Mouse (Mus musculus) cerebellum, postnatal 14 days (tissue): ENCODE results near the gene Gkn1.

ENCODE experiments used
- DNase-seq, 2 experiments: peaks; one replicate each; pipeline ENCODE4 v3.0.0; 2021; ENCODE audit warnings: mixed read lengths in 2 of 2

Gkn1 gene

DNA sequence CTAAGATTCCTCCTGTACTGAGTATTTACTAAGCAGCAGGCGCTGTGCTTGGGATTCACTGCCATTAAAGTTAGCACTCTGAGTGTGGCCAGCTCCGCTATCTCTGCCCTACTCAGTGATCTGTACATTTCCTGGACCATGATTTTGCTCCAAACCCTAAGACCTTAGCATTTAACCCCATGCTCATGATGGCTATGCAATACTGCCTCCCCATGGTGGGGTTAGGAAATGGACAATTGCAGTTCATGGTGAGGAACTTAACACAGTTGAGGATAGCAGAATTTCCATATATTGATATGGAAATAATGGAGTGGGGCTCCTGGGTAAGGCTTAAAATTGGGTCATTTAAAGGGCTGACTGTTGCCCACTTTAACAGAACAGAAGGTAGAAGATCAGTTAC, 27.4 kb downstream of the Gkn1 start:
- peak; percentile 69 to 71 for DNase-seq

DNA sequence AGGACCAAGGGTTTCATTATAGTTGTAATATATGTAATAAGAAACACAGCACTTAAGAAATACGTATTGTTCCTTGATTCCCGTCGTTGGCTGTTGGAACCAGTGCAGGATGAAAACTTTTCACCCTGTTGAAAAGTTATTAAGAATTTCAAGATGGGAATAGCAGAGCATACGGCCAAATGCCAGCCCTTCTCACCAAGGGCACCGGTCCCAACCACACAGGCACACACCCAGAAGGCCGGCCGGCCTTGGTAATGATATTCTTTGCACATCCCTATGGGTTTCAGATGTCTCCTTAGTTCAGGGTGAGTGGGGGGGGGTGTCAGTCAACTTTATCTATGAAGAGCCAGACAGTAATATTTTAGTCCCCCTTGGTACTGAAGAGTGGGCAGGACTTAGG, 32.1 kb downstream of the Gkn1 start:
- DNase-seq = no peak

DNA sequence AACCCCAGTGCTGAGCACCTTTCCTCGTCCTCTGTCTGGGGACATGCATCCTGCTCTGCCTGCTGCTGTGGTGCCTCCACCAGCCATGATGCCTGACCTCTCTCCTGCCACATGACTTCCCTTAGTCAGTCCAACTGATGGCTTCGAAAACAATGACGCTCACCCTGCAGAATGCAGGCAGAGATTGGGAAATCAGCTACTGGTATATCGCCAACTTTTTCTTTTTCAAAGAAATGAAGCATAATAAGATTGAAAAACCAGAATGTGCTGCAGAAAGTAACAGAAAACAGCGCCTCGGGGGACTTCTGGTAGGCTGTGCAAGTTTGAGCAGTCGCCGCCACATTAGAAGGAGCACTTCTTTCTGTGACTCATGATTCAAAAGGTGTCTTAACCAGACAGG, 33.8 kb downstream of the Gkn1 start:
- DNase-seq = no peak

DNA sequence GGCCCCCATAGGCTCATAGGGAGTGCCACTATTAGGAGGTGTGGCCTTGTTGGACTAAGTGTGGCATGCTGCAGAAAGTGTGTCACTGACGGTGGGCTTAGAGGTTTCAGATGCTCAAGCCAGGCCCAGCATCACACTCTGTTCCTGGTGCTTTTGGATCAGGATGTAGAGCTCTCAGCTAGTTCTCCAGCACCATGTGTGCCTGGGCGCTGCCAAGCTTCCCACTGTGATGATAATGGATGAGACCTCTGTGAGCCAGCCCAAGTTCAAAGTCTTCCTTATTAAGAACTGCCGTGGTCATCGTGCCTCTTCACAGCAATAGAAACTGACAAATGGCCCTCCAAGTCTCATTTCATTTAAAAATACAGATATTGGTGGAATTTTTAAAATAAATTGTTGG, 38.0 kb downstream of the Gkn1 start:
- peak; percentile 38 to 63 for DNase-seq

DNA sequence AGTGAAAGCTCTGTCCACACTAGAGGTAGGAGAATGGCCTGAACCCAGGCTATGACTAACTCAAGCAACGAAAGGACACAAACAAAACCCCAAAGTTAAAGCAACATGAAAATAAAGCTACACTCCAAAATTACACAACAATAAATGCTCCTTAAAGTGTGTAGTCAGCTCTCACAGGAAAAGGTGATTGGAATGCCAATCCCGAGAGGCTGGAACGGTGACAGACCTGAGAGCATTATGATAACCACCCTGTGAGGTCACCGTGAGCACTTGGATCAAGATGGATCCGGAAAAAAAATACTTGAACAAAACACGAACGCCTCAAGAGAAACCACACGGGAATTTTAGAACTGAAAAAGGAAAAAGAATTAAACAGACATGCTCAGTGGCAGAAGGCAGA, 46.3 kb downstream of the Gkn1 start:
- DNase-seq = no peak

DNA sequence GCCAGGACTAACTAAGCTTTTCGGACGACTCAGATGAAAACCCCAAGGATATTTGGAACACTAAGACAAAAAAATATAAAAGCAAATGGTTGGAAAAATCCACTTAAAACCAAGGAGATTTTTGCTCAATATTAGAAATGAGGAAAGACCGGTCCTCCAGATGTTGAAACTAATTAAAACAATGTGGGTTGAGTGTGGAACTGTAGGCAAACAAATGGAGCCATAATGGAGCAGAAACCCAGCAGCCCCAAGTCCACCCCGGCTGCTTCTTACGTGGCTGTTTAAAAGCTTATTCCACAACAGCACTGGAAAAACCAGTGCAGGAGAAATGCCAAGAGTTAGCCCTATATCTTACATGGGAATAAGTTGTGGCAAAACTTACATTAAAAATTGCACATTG, 48.0 kb downstream of the Gkn1 start:
- no peak for DNase-seq

DNA sequence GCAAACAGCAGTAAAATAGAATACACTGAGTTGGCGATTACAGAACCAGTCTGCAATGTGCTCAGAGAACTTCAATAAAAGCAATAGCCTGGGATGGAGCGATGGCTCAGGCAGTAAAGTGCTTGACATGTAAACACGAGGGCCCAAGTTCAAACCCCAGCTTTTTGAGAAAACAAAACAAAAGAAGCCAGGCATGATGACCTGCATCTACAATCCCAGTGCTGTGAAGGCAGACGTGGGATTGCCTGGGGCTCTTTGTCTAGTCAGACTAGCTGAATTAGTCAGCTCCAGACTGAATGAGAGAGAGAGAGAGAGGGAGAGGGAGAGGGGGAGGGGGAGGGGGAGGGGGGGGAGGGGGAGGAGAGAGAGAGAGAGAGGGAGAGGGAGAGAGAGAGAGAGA, 48.8 kb downstream of the Gkn1 start:
- no peak for DNase-seq
